Mouse (Mus musculus): ENCODE measurements at regions not wholly inside any gene's neighbourhood (a gene's known extent, or its start where the extent isn't known, plus 50 kb on each side); places are given as distances from the start of the nearest gene placed in this dataset.

DNA sequence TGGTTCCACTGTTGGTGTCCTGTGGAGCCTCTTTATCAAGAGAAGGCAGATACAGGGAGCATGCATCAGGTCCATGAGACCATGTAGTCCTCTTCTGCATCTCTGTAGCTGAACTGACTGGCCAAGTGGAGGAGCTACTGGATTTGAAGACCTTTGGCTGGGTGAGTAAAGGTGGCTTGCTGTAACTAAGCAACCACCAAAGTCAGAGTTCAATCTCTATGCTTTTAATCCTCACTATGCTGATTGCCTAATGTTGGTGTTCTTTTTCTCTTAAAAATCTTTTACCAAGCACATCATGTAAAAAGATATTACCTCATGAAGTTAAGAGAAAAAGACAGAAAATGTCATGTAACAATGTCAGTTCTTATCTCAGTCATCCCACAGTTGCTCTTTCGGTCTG is 265.2 kb downstream of the Epm2a start:
- no peak for TF ChIP-seq CTCF (IDR thresholded peaks at IDR 0.05 in 2 of 3, conservative IDR thresholded peaks at IDR 0.05 in 1 of 3; ENCODE audit: control insufficient read depth in 1 of 3, insufficient read depth in 1 of 3, low read depth in 2 of 3, low read length in 3 of 3, poor library complexity in 1 of 3, severe bottlenecking in 1 of 3)
- TF ChIP-seq POLR2AphosphoS5 (IDR thresholded peaks at IDR 0.05; ENCODE audit: borderline replicate concordance, low read depth, low read length) = no peak
- no peak for TF ChIP-seq POLR2A (IDR thresholded peaks at IDR 0.05; ENCODE audit: control insufficient read depth in 1 of 2, insufficient read depth in 1 of 2, low read depth in 1 of 2, low read length in 2 of 2, poor library complexity in 1 of 2)
- TF ChIP-seq ZNF384 (IDR thresholded peaks at IDR 0.05; ENCODE audit: low read depth, low read length) = no peak
- TF ChIP-seq POLR2AphosphoS2 (IDR thresholded peaks at IDR 0.05; ENCODE audit: low read length) = no peak
- TF ChIP-seq ZMIZ1 (IDR thresholded peaks at IDR 0.05; ENCODE audit: low read depth, low read length) = no peak
- TF ChIP-seq CHD2 (IDR thresholded peaks at IDR 0.05; ENCODE audit: low read length) = no peak
- TF ChIP-seq USF2 (IDR thresholded peaks at IDR 0.05; ENCODE audit: borderline replicate concordance in 1 of 2, insufficient read depth in 1 of 2, low read depth in 1 of 2, low read length in 2 of 2) = no peak
- no peak for TF ChIP-seq USF1 (IDR thresholded peaks at IDR 0.05; ENCODE audit: low read depth, low read length)
- no peak for TF ChIP-seq GATA1 (IDR thresholded peaks at IDR 0.05; ENCODE audit: low read depth, low read length)
- no peak for TF ChIP-seq SIN3A (IDR thresholded peaks at IDR 0.05; ENCODE audit: low read length)
- no peak for TF ChIP-seq JUND (IDR thresholded peaks at IDR 0.05; ENCODE audit: low read depth, low read length)
- TF ChIP-seq TBP (IDR thresholded peaks at IDR 0.05; ENCODE audit: low read depth, low read length) = no peak
- no peak for TF ChIP-seq HCFC1 (IDR thresholded peaks at IDR 0.05; ENCODE audit: low read depth, low read length)

Data from MEL (cell line).